Mouse (Mus musculus): Measurements from ENCODE around the gene Gm10840.
"Not testable (repeated sequence)": the region's sequence is repeated elsewhere in the genome, so short reads cannot be mapped to it uniquely, and the experiment has no call there.

Gm10840 gene

DNA sequence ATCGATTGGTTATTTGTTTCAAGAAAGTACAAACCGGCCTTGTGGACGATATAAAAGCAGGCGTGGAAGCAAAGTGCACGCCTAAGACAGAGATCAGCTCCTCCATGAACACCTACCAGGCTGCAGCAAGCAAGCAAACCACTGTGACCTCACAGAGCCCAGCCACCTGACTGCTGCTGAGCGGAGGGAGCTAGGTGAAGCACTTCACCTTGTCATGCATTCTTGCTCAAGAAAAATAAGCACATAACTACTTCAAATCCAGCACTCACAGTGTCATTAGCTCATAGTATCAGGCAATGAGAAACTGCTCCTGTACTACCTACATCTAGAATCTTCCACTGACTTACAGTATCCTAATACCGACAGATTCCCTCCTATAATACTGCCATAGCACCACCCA lies 39.3 kb downstream of the Gm10840 start:
- not testable (repeated sequence) for DNase-seq

GRCm38 (mm10) chr11:106200756-106201155 lies 40.1 kb downstream of the Gm10840 start:
- no peak for DNase-seq

- DNase-seq, result no peak
Measured at GRCm38 (mm10) chr11:106201337-106202122, 40.9 kb downstream of the Gm10840 start.

DNA sequence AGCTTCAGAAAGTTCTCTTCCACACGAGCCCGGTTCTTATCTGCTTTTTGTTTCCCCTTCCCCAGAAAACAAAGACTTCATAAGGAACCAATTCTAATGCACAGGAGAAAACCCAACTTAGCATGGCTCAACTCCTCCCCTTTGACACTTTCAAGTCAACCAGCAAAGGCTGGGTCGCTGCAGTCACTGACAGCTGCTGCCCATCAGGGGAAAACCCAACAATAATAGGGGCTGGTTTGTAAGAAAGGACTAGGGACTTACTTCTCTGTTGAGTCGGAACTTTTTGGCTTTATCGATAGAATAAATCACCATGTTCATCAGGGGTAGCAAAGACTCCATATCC lies 41.4 kb downstream of the Gm10840 start, which contains the start of gene Strada:
TSS of gene Strada (minus strand) at position 46 of the 343 bp plus-strand sequence.
- no peak for DNase-seq

All from retina, postnatal 1 day (tissue).